ENCODE assay signal across 27 mouse cellular contexts in genomic region chr1:149952050-149952449, GRCm38 (mm10). TPM values are rescaled to one million over a fixed set of nuclear protein-coding genes. Genes with fewer than 3 reads are reported as not detected.
A peak's percentile ranks its signal among the peaks of the same experiment; 100 is the strongest.
DNase-seq lines count a peak whose midpoint lies in the region; ATAC-seq and TF ChIP-seq lines count a peak whose summit lies in the region.
"Had no signal": no experiment of that assay in that cellular context is flagged by ENCODE, and none has a peak within 500 bp of the region (broad histone marks: within the 10 kb centered on the region; RNA-seq: fewer than 3 reads in every experiment).

No protein-coding gene starts in this region.

- H3K27me3 ChIP-seq in kidney, embryonic 16.5 days (ENCODE audit: insufficient read depth, low read length), result no peaks in the 10 kb centered on the region
- H3K27me3 ChIP-seq in CH12.LX (replicated peaks), result no peaks in the 10 kb centered on the region
- H3K27me3 ChIP-seq: embryonic facial prominence, embryonic 13.5 days; embryonic facial prominence, embryonic 15.5 days; forebrain, embryonic 12.5 days; Patski had no signal

- ATAC-seq in kidney, embryonic 16.5 days (ENCODE audit: low FRiP score, low TSS enrichment), result peak; percentile 89
- ATAC-seq: activated CD4-positive, CD25-positive, alpha-beta regulatory T cell, adult 4 months; forebrain, embryonic 14.5 days; forebrain, embryonic 16.5 days; Patski had no signal

- H3K9ac ChIP-seq in kidney, embryonic 16.5 days (replicated peaks; ENCODE audit: low read length), result no peak overlapping the region
- no peak overlapping the region; the same call in 1 of the 2 replicates for H3K9ac ChIP-seq in CH12.LX (ENCODE audit: insufficient read depth, low read depth)
- H3K9ac ChIP-seq: embryonic facial prominence, embryonic 13.5 days; embryonic facial prominence, embryonic 15.5 days; forebrain, embryonic 12.5 days had no signal

- no peaks in the 10 kb centered on the region for H3K36me3 ChIP-seq in kidney, embryonic 16.5 days (ENCODE audit: insufficient read depth, low read length)
- no peaks in the 10 kb centered on the region for H3K36me3 ChIP-seq in CH12.LX (replicated peaks in 1 of 2; ENCODE audit: control insufficient read depth in 1 of 2, insufficient read depth in 1 of 2, low read length in 1 of 2)
- H3K36me3 ChIP-seq: embryonic facial prominence, embryonic 13.5 days; embryonic facial prominence, embryonic 15.5 days; forebrain, embryonic 10.5 days; forebrain, embryonic 12.5 days; G1E had no signal

- H3K79me2 ChIP-seq in CH12.LX (replicated peaks; ENCODE audit: control insufficient read depth, extremely low read depth, insufficient read depth, poor library complexity, severe bottlenecking), result peaks cover 33% of the 10 kb centered on the region

- no peak for TF ChIP-seq POLR2A in CH12.LX (IDR thresholded peaks at IDR 0.05; ENCODE audit: low read depth, low read length)
- TF ChIP-seq POLR2A in bone marrow macrophage, adult 2 months (IDR thresholded peaks at IDR 0.05; ENCODE audit: borderline replicate concordance, low read depth, low read length), result no peak

- in situ Hi-C loops in CH12.LX (cut with MboI; ENCODE audit: low pct_ligation_motif_present, low pct_unique_long_range_greater_than_20kb, low sequenced_read_pairs), result no loop called here

- no peak for DNase-seq in kidney, postnatal 25 days
- DNase-seq in kidney, postnatal 14 days, result peak; percentile 18
- DNase-seq in kidney, adult 8-10 months, result no peak
- no peak for DNase-seq in CH12.LX (ENCODE audit: extremely low read depth)
- DNase-seq in urinary bladder, postnatal 10 days (ENCODE audit: low spot score), result no peak
- DNase-seq: adrenal gland, adult 8-10 months; adrenal gland, postnatal 14 days; adrenal gland, postnatal 36 days; cerebellum, adult 11 months; cerebellum, adult 18-20 months; cerebellum, adult 8-10 months; cerebellum, adult 9-11 months; cerebellum, postnatal 14 days; cerebellum, postnatal 36 days; embryo, embryonic 11 days had no signal

- TF ChIP-seq EP300 in CH12.LX (IDR thresholded peaks at IDR 0.05; ENCODE audit: low read length), result no peak

- no peak overlapping the region for H3K4me3 ChIP-seq in kidney, embryonic 16.5 days (ENCODE audit: low read length)
- H3K4me3 ChIP-seq in CH12.LX (replicated peaks in 1 of 3; ENCODE audit: low read depth in 2 of 3, low read length in 2 of 3, poor library complexity in 1 of 3), result no peak overlapping the region
- no peak overlapping the region for H3K4me3 ChIP-seq in bone marrow macrophage, adult 2 months (ENCODE audit: insufficient read depth, low read length)
- H3K4me3 ChIP-seq: embryonic facial prominence, embryonic 13.5 days; embryonic facial prominence, embryonic 15.5 days; erythroblast, embryonic 14.5 days; forebrain, embryonic 10.5 days; forebrain, embryonic 12.5 days had no signal

- no peak overlapping the region for H3K27ac ChIP-seq in kidney, embryonic 16.5 days (ENCODE audit: low read length)
- peak overlapping the region; percentile 80 for H3K27ac ChIP-seq in CH12.LX (ENCODE audit: insufficient read depth, low read depth)
- H3K27ac ChIP-seq in bone marrow macrophage, adult 2 months (ENCODE audit: insufficient read depth, low read depth, low read length), result 0 out of 2 replicates have a peak overlapping the region, but pooled peaks have one; percentile 19
- H3K27ac ChIP-seq: embryonic facial prominence, embryonic 13.5 days; embryonic facial prominence, embryonic 15.5 days; forebrain, embryonic 10.5 days; forebrain, embryonic 12.5 days had no signal

- H3K4me1 ChIP-seq in kidney, embryonic 16.5 days (ENCODE audit: insufficient read depth, low read length), result no peaks in the 10 kb centered on the region; the same call in 1 of the 2 replicates
- H3K4me1 ChIP-seq in CH12.LX (ENCODE audit: control insufficient read depth in 1 of 2, insufficient read depth in 2 of 2), result peaks cover 7 to 23% of the 10 kb centered on the region in 2 experiments
- H3K4me1 ChIP-seq in bone marrow macrophage, adult 2 months (ENCODE audit: control insufficient read depth, insufficient read depth, low read length), result peaks cover 61% of the 10 kb centered on the region
- H3K4me1 ChIP-seq: embryonic facial prominence, embryonic 15.5 days; forebrain, embryonic 10.5 days; forebrain, embryonic 12.5 days had no signal

- no peak overlapping the region for H3K4me2 ChIP-seq in kidney, embryonic 16.5 days (replicated peaks; ENCODE audit: low read depth, low read length)
- H3K4me2 ChIP-seq in CH12.LX (ENCODE audit: insufficient read depth, low read depth, poor library complexity, severe bottlenecking), result no peak overlapping the region
- H3K4me2 ChIP-seq: embryonic facial prominence, embryonic 13.5 days; embryonic facial prominence, embryonic 15.5 days; forebrain, embryonic 12.5 days had no signal

- no peak for TF ChIP-seq RAD21 in CH12.LX (IDR thresholded peaks at IDR 0.05; ENCODE audit: low read depth, low read length)

- no peaks in the 10 kb centered on the region for H3K9me3 ChIP-seq in kidney, embryonic 16.5 days (ENCODE audit: low read length)
- H3K9me3 ChIP-seq in CH12.LX (replicated peaks; ENCODE audit: low read length), result no peaks in the 10 kb centered on the region
- H3K9me3 ChIP-seq: embryonic facial prominence, embryonic 13.5 days; embryonic facial prominence, embryonic 15.5 days; forebrain, embryonic 10.5 days; forebrain, embryonic 12.5 days had no signal

- dilution Hi-C loops in CH12.LX (cut with MboI; ENCODE audit: extremely low pct_ligation_motif_present, extremely low pct_unique_long_range_greater_than_20kb, low sequenced_read_pairs), result no loop called here

- no peak for TF ChIP-seq CTCF in CH12.LX (conservative IDR thresholded peaks at IDR 0.05 in 1 of 2, IDR thresholded peaks at IDR 0.05 in 1 of 2; ENCODE audit: low read depth in 2 of 2, low read length in 2 of 2)
- TF ChIP-seq CTCF in bone marrow macrophage, adult 2 months (IDR thresholded peaks at IDR 0.05; ENCODE audit: low read depth, low read length), result no peak

TF ChIP-seq in CH12.LX, 34 proteins besides CTCF, POLR2A, EP300 and RAD21:
- TF ChIP-seq JUND (conservative IDR thresholded peaks at IDR 0.05; ENCODE audit: low read depth, low read length) (no peak), TBP (conservative IDR thresholded peaks at IDR 0.05; ENCODE audit: low read depth, low read length) (no peak), ZKSCAN1 (IDR thresholded peaks at IDR 0.05; ENCODE audit: borderline replicate concordance, low read depth, low read length) (no peak), ZNF384 (IDR thresholded peaks at IDR 0.05; ENCODE audit: low read depth, low read length) (no peak), BHLHE40 (IDR thresholded peaks at IDR 0.05; ENCODE audit: low read depth, low read length) (no peak), CHD2 (IDR thresholded peaks at IDR 0.05; ENCODE audit: low read length) (no peak), PAX5 (IDR thresholded peaks at IDR 0.05; ENCODE audit: low read length) (no peak), USF1 (IDR thresholded peaks at IDR 0.05; ENCODE audit: low read depth, low read length) (no peak), SIN3A (IDR thresholded peaks at IDR 0.05; ENCODE audit: low read length) (no peak), NRF1 (IDR thresholded peaks at IDR 0.05; ENCODE audit: low read depth, low read length) (no peak), TCF12 (IDR thresholded peaks at IDR 0.05; ENCODE audit: low read depth, low read length) (no peak), GABPA (IDR thresholded peaks at IDR 0.05; ENCODE audit: insufficient replicate concordance, low read depth, low read length) (no peak), E2F4 (IDR thresholded peaks at IDR 0.05; ENCODE audit: insufficient replicate concordance, low read depth, low read length) (no peak), KAT2A (IDR thresholded peaks at IDR 0.05; ENCODE audit: insufficient replicate concordance, low read length) (no peak), ETS1 (conservative IDR thresholded peaks at IDR 0.05; ENCODE audit: low read depth, low read length) (no peak)

RNA-seq across cellular contexts. Expression of gene Pla2g4a, which starts 9.0 kb away (rescaled TPM):
- 46.8 and 48.4 TPM in 2 replicates for polyA plus RNA-seq in kidney, embryonic 16.5 days (2015; fragmentation: Nextera tagmentation; extraction: Ambion mirVana)
- 13.8 and 15.6 TPM in 2 replicates for total RNA-seq in CH12.LX (2012; rRNA removed)
- total RNA-seq in CH12.LX (2014; rRNA removed), result 3.2 and 5.0 TPM in 2 replicates
- polyA plus RNA-seq in CH12.LX (2012; ENCODE audit: insufficient read length, low read depth), result 3.5 and 4.2 TPM in 2 replicates
- polyA plus RNA-seq in bone marrow macrophage, adult 2 months (2012; ENCODE audit: insufficient read depth, insufficient read length, missing spikeins), result 12.5 and 27.1 TPM in 2 replicates
- polyA plus RNA-seq: erythroblast, embryonic 14.5 days; G1E had no signal
